Mouse (Mus musculus) neural tube, embryonic 15.5 days (tissue): ENCODE data around the gene Rasgef1a. TPM values are rescaled to one million over a fixed set of nuclear protein-coding genes. Genes with fewer than 3 reads are reported as not detected.

Experiments used
- ATAC-seq: fragments of 200-750 bp; cut with Nextera tagmentation; 2 replicates; pipeline ENCODE4 v1.8.0; 2017; ENCODE audit warnings: mild to moderate bottlenecking, moderate TSS enrichment, moderate library complexity; ENCODE audit not compliant: low FRiP score
- H3K27ac ChIP-seq: fragments of 300-500 bp; sonication (generic); replicated peaks from 2 replicates; pipeline ENCODE4 v1.5.1; 2015; ENCODE audit warnings: mild to moderate bottlenecking, inconsistent platforms
- H3K27me3 ChIP-seq: fragments of 300-500 bp; sonication (generic); replicated peaks from 2 replicates; pipeline ENCODE4 v1.6.1; 2015; ENCODE audit warnings: inconsistent platforms
- H3K36me3 ChIP-seq: fragments of 300-500 bp; sonication (generic); 2 replicates; pipeline ENCODE4 v1.6.1; 2015; ENCODE audit warnings: inconsistent platforms
- H3K4me1 ChIP-seq: fragments of 300-500 bp; sonication (generic); 2 replicates; pipeline ENCODE4 v1.6.1; 2015; ENCODE audit warnings: inconsistent platforms
- H3K4me2 ChIP-seq: fragments of 300-500 bp; sonication (generic); 2 replicates; pipeline ENCODE4 v1.6.1; 2015; ENCODE audit warnings: inconsistent platforms, mild to moderate bottlenecking, moderate library complexity
- H3K4me3 ChIP-seq: fragments of 300-500 bp; sonication (generic); replicated peaks from 2 replicates; pipeline ENCODE4 v1.5.1; 2015; ENCODE audit warnings: mild to moderate bottlenecking, inconsistent platforms
- H3K9ac ChIP-seq: fragments of 300-500 bp; sonication (generic); replicated peaks from 2 replicates; pipeline ENCODE4 v1.6.1; 2015; ENCODE audit warnings: mild to moderate bottlenecking, inconsistent platforms
- H3K9me3 ChIP-seq: fragments of 300-500 bp; sonication (generic); replicated peaks from 2 replicates; pipeline ENCODE4 v1.6.1; 2016; ENCODE audit warnings: inconsistent platforms
- WGBS: fragments of 180-500 bp; shearing (Covaris S2); methylation state at CpG from one replicate; pipeline ENCODE4 v1.1.7; 2015; ENCODE audit warnings: mixed read lengths; 5-methylcytosine and 5-hydroxymethylcytosine counted together
- polyA plus RNA-seq: library from polyadenylated mRNA; unstranded; fragments of >200 nt; fragmentation: Nextera tagmentation; extraction: Ambion mirVana; gene quantifications from 2 replicates; pipeline ENCODE4 v1.2.1, GENCODE M21; 2015

The Rasgef1a gene
- polyA plus RNA-seq, 1 experiment from 2014 or later: 4.3 TPM

GRCm38 (mm10) chr6:118090827-118091226, 79.6 kb downstream of the Rasgef1a start:
- H3K9me3 ChIP-seq: no peaks in the 10 kb centered on the region
- no peak overlapping the region for H3K4me3 ChIP-seq
- H3K27ac ChIP-seq: no peak overlapping the region
- no peaks in the 10 kb centered on the region for H3K4me1 ChIP-seq
- H3K4me2 ChIP-seq: no peak overlapping the region
- H3K9ac ChIP-seq: no peak overlapping the region
- H3K27me3 ChIP-seq: no peaks in the 10 kb centered on the region
- ATAC-seq: no peak
- WGBS: 90% methylated on average over 9 of the region's 9 CpGs
- peaks cover 3% of the 10 kb centered on the region; the same call in 1 of the 2 replicates for H3K36me3 ChIP-seq

- Histone ChIP-seq H3K9ac (no peak overlapping the region), H3K4me3 (no peak overlapping the region), H3K4me2 (no peak overlapping the region), H3K9me3 (no peaks in the 10 kb centered on the region), H3K36me3 (no peaks in the 10 kb centered on the region), H3K27ac (no peak overlapping the region), H3K4me1 (no peaks in the 10 kb centered on the region), H3K27me3 (no peaks in the 10 kb centered on the region)
- WGBS: 86% methylated on average over 8 of the region's 8 CpGs
- ATAC-seq: no peak
Observed at GRCm38 (mm10) chr6:118097765-118098365, 86.6 kb downstream of the Rasgef1a start.

- H3K4me3 ChIP-seq: no peak overlapping the region
- WGBS: 54% methylated on average over 2 of the region's 2 CpGs
- ATAC-seq: no peak
- H3K9me3 ChIP-seq: no peaks in the 10 kb centered on the region
- no peaks in the 10 kb centered on the region for H3K27me3 ChIP-seq
- H3K9ac ChIP-seq: no peak overlapping the region
- no peak overlapping the region for H3K4me2 ChIP-seq
- no peaks in the 10 kb centered on the region for H3K36me3 ChIP-seq
- H3K27ac ChIP-seq: no peak overlapping the region
- H3K4me1 ChIP-seq: no peaks in the 10 kb centered on the region
Observed at GRCm38 (mm10) chr6:118099311-118099802, 88.1 kb downstream of the Rasgef1a start.

- H3K4me1 ChIP-seq: no peaks in the 10 kb centered on the region
- no peak for ATAC-seq
- H3K27ac ChIP-seq: no peak overlapping the region
- no peak overlapping the region for H3K4me3 ChIP-seq
- H3K27me3 ChIP-seq: no peaks in the 10 kb centered on the region
- H3K4me2 ChIP-seq: no peak overlapping the region
- no peak overlapping the region for H3K9ac ChIP-seq
- 69% methylated on average over 1 of the region's 1 CpGs for WGBS
- peaks cover 22% of the 10 kb centered on the region for H3K36me3 ChIP-seq
- no peaks in the 10 kb centered on the region for H3K9me3 ChIP-seq
Observed at GRCm38 (mm10) chr6:118111810-118112209, 100.6 kb downstream of the Rasgef1a start.

DNA sequence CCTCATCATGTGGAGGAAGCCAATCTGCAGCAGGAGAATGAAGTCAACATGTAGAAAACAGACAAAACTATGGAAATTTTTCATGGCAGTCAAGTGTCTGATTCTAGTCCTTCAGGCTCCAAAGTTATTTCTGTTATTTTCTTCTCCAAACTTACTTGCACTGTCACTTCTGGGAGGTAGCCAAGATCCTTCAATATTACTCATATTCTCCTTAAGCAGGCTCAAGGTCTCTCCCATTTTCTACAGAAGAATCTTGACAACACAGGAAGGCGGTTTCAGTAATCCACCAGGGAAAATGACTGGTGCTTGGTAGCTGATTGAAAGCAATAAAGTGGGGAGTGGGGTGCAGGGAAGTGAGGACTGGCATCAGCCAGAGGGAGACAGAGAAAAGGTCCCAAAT, 111.5 kb downstream of the Rasgef1a start:
- Histone ChIP-seq H3K36me3 (peaks cover 40% of the 10 kb centered on the region), H3K27ac (no peak overlapping the region), H3K4me2 (no peak overlapping the region), H3K4me3 (no peak overlapping the region), H3K4me1 (no peaks in the 10 kb centered on the region), H3K27me3 (no peaks in the 10 kb centered on the region), H3K9me3 (no peaks in the 10 kb centered on the region), H3K9ac (no peak overlapping the region)
- WGBS: 88% methylated on average over 1 of the region's 1 CpGs
- ATAC-seq: no peak

- Histone ChIP-seq H3K4me3 (no peak overlapping the region), H3K4me2 (no peak overlapping the region), H3K4me1 (no peaks in the 10 kb centered on the region), H3K27ac (no peak overlapping the region), H3K9me3 (no peaks in the 10 kb centered on the region), H3K27me3 (no peaks in the 10 kb centered on the region), H3K36me3 (peaks cover 32% of the 10 kb centered on the region), H3K9ac (no peak overlapping the region)
- no peak for ATAC-seq
Observed at GRCm38 (mm10) chr6:118126577-118126976, 115.3 kb downstream of the Rasgef1a start.

GRCm38 (mm10) chr6:118127198-118127597, 116.0 kb downstream of the Rasgef1a start:
- no peak for ATAC-seq
- no peak overlapping the region for H3K27ac ChIP-seq
- H3K9me3 ChIP-seq: no peaks in the 10 kb centered on the region
- no peak overlapping the region for H3K4me3 ChIP-seq
- no peak overlapping the region for H3K4me2 ChIP-seq
- H3K9ac ChIP-seq: no peak overlapping the region
- H3K27me3 ChIP-seq: no peaks in the 10 kb centered on the region
- peaks cover 26% of the 10 kb centered on the region for H3K36me3 ChIP-seq
- WGBS: 85% methylated on average over 7 of the region's 7 CpGs
- H3K4me1 ChIP-seq: no peaks in the 10 kb centered on the region

DNA sequence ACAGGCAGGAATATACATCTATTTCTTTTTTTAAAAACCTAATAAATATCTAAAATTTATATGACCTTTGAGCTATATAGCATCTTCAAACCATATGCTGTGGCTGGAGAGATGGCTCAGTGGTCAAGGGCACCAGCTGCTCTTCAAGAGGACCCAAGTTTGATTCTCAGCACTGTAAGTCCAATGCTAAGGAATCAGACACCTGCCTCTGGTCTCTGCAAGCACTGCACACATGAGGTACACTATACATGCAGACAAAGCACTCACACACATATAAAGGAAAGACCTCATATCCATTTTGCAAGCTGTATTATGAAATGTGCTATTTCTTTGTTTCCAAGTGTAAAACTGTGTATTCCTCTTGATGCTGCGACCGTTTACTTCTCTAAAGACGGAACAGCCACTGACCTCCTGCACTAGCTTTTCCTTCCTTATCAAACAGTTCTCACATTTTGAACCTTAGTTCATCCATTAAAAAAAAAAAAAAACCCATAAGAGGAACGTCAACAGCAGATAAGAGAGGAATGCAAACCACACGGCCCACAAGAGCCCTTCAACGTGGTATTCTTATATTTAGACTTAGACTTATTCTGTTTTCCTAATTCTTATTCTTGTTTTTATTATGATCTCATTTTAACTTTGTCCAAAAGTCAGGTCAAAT, 116.7 kb downstream of the Rasgef1a start:
- H3K27ac ChIP-seq: no peak overlapping the region
- H3K36me3 ChIP-seq: peaks cover 19% of the 10 kb centered on the region
- no peak overlapping the region for H3K9ac ChIP-seq
- WGBS: 85% methylated on average over 6 of the region's 6 CpGs
- H3K9me3 ChIP-seq: no peaks in the 10 kb centered on the region
- H3K4me1 ChIP-seq: no peaks in the 10 kb centered on the region
- no peak overlapping the region for H3K4me2 ChIP-seq
- ATAC-seq: no peak
- H3K4me3 ChIP-seq: no peak overlapping the region
- H3K27me3 ChIP-seq: no peaks in the 10 kb centered on the region

DNA sequence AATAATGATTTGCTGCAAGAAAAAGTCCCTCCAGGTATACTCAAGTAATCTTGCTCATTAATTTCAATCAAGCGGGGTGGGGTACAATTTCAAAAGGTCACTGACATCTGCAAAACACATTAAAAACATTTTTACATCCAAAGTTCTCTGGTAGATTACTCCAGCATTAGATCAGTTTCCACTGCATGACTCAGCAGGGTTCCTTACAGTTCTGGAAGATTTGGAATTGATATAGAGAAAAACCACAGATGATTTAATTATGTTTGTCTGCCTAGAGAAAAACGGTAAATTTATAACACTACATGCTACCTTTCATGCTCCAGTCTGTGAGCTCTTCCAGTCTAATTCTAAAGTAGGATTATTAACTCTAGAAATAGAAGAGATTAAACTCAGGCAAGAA, 118.8 kb downstream of the Rasgef1a start:
- Histone ChIP-seq H3K27ac (no peak overlapping the region), H3K4me2 (no peak overlapping the region), H3K4me1 (no peaks in the 10 kb centered on the region), H3K27me3 (no peaks in the 10 kb centered on the region), H3K4me3 (no peak overlapping the region), H3K36me3 (peaks cover 6% of the 10 kb centered on the region; the same call in 1 of the 2 replicates), H3K9ac (no peak overlapping the region), H3K9me3 (no peaks in the 10 kb centered on the region)
- WGBS: 85% methylated on average over 2 of the region's 2 CpGs
- ATAC-seq: no peak

GRCm38 (mm10) chr6:118134461-118134860, 123.2 kb downstream of the Rasgef1a start:
- Histone ChIP-seq H3K4me2 (no peak overlapping the region), H3K27ac (no peak overlapping the region), H3K4me1 (peaks cover 10% of the 10 kb centered on the region), H3K36me3 (no peaks in the 10 kb centered on the region), H3K9ac (no peak overlapping the region), H3K27me3 (no peaks in the 10 kb centered on the region), H3K4me3 (no peak overlapping the region), H3K9me3 (no peaks in the 10 kb centered on the region)
- ATAC-seq: no peak
- 95% methylated on average over 1 of the region's 1 CpGs for WGBS

GRCm38 (mm10) chr6:118137148-118137547, 125.9 kb downstream of the Rasgef1a start:
- Histone ChIP-seq H3K27me3 (no peaks in the 10 kb centered on the region), H3K9ac (no peak overlapping the region), H3K4me3 (no peak overlapping the region), H3K9me3 (no peaks in the 10 kb centered on the region), H3K4me2 (no peak overlapping the region), H3K27ac (no peak overlapping the region), H3K36me3 (no peaks in the 10 kb centered on the region), H3K4me1 (peaks cover 10% of the 10 kb centered on the region)
- ATAC-seq: no peak
- 86% methylated on average over 2 of the region's 2 CpGs for WGBS
